Mouse (Mus musculus): ENCODE measurements around the gene Acyp1.
A peak's percentile ranks its signal among the peaks of the same experiment; 100 is the strongest.
"Not testable (repeated sequence)": the region's sequence is repeated elsewhere in the genome, so short reads cannot be mapped to it uniquely, and the experiment has no call there.

Acyp1 gene

DNA sequence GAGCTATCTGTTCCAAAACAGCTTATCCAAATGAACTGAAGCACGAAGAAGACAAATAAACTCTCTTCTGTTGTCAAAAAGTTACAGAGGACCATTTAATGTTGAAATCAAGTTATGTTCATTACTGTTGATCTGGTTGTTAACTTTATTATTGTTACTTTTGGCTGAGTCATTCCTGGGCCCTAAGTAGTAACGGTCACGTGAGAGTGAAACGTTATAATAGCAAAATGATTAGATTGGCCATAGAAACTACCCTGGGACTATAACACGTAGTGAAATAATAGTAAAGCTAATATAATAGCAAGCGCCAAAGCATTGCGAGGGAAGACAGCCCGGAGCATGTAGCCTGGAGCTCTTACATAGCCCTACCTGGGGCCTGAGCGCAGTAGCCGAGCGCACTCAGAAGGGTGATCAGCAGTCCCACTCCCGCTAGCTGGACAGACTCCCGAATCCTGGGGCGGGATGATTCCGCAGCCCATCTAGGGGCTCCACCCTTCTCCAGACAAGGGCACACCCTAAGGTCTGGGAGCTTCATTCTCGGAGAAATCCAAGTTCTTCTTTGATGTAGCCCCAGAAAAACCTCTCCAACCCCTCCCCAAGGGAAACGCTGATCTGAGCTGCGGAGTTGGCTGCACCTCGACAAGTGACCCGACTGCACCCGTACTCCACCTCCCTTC, at the start of gene Acyp1:
TSS of gene Acyp1 (minus strand) at position 630 of the 677 bp plus-strand sequence.
- no peak for DNase-seq

DNA sequence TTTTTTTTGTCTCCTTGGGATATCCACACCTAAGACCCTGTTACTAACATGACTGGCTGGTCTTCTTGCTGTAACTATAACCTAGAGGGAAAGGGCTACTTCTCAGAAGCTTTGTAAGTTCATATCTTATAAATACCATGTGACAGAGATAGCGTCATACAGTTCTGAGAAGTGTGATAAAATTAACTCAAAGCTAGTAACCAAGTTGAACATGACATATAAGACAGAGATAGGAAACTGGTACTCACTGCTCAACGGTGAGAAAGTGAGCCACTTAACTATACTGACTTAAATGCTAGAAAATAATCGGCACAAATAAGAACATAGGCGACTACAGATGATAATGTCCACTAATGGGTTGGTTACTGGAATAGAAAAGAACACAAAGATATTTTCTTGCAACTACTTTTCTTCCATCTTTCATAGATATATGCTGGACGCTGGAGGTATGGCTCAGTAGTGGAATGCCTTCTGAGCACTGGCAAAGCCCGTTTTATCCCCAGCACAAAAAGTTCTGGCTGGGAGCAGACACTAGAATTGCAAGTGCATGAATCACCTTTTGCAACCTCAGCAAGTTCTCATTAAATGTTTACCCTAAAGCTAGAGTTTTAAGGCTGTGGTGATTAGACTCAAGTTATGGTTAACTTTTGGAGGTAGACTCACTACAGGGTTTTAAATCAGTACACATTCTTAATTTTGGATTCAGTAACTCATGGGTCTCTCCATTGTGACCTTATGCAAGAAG, 49.5 kb upstream of the Acyp1 start:
- DNase-seq = no peak

DNA sequence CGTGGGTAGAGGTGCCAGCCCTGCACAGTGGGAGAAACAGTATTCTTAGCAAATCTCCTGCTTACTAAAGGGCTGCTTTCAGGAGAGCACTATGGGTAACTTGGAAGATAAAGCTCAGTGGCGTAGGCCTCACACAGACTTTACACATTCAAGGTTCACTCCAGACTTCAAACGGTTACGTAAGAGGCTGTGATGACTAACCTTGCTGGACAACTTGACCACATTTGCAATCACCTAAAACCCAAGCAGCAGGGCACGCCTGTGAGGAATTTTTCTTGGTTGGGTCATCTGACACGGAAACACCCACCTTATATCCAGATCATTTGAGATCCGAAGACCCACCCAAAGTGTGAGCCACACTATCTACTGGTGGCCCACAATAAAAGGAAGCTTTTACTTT, 41.9 kb upstream of the Acyp1 start:
- DNase-seq = no peak

DNA sequence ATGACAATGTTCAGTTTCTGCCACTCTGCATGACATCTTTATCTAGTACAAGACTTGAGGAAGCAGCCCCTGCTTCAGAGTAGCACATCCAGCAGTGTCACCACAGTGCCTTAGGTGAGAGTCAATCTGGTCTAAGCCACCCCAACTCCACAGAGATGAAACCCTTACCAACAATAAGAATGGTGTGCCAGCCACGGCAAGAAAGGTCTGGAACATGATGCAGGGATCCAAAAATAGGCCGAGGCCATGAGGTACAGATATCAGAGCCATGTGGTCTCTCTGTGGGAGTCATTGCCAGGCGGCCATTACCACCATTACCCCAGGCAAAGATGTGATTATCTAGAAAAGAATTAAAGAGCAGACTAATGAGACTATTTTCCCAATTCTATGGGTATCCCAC, 20.4 kb upstream of the Acyp1 start:
- no peak for DNase-seq

DNA sequence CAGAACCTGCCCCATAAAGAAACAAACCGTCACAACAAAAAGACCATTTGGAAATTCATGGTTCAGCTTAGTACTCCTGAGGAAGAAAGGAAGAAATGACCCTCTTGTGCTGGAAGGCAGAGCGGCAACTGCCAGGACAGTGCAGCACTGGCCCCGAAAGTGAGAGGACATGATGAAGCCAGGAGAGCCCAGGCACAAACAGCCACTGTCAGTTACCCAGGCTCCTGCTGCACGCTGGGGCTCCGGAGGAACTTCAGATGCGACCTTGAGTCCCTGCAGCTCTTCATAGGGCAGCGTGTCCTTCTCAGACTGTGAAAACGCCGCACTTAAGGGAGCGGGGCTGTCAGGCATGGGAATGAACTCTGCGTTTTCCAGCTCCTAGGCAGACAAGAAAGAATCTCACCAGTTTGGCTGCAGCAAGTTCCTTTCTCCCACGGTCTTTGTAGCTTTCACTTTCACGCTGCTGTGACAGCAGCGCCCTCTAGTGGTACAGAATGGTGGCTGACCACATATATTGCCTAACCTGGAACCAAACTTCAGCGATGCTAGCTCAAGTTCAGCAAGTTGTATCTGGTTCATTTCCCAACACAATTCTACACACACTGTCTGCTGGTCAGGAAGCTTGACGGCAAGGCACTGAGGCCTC, 17.1 kb upstream of the Acyp1 start:
- DNase-seq = peak; percentile 88

DNA sequence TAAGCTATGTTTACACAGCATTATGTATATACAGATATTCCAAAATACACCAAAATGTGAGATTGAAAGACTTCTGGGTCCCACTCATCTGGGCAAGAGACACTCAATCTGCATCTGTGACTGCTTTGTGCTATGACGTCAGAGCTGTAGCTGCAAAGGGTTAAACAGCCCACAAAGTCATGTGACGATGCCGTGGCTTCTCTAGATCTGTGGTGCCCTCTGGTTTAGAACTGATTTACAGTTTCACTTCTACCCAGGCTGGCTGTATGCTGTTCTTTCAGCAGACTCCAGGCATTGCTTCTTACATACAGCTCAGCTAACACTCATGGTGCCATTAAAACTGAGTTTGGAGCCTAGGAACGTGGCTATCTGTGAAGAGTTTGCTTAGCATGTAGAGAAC, 16.5 kb upstream of the Acyp1 start:
- no peak for DNase-seq

DNA sequence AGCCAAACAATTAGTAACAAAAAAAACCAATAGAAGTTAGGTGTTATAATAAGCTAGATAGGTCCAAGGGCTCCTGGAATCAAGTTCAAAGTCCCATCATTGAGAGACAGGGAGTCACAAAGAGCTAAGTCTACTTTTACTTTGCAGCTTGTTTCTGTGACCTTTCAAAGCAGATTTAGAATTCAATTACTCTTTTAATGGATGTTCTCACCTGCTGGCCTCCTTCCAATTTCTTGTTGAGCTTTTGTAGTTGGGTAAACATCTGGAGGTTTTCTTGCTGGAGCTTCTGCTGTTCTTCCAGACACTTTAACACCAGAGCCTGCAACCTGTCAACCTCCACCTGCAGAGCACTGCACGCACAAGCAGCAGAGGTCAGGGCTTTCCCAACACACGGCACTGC, 15.0 kb upstream of the Acyp1 start:
- DNase-seq = no peak

DNA sequence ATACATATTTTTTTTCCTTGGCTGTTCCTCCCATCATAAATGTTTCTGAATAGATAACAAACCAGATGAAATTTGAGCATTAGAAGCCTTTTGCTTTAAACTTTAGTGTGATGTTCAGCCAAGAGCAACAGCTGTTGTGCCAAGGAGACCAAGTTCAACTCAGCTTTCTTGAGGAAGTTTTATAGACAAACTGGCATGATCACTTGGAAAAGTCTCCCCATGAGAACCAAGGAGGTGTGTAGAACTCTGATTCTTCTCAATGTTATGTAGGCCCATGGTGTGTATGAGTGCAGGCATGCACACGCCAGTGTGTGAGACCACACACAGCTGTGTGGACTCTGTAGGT, 10.6 kb upstream of the Acyp1 start:
- no peak for DNase-seq

DNA sequence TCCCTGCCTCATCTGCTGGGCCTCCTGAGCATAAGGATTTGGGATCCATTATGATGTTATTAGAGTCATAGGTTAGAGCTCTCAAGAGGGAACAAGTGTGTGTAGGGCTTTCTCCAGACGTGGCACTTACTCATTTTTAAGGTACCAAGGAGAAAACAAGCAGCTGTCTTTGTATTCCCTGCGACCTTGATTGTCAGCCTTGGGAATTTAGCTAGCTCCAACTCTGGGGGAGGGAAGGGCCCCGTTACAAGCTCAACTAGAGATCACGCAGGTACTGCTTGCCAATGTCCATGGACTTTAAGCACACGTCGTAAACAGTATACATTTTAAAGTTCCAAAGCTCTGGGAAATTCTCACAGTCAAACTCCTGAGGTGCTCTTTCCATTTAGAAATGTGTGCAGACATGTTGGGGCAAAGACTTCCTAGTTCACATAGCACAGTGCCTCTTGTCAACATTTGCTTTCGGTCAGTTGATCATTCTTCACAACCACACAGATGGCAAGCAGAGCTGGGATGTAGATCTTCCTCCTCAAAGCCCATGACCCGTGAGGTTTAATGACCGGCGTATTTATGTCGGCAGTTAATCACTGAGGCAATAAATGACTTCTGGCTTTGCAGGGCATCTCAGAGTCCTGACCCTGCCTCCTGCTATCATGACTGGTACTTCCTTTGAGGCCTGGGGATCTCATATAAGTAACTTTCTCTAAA, 10.0 kb upstream of the Acyp1 start:
- no peak for DNase-seq

DNA sequence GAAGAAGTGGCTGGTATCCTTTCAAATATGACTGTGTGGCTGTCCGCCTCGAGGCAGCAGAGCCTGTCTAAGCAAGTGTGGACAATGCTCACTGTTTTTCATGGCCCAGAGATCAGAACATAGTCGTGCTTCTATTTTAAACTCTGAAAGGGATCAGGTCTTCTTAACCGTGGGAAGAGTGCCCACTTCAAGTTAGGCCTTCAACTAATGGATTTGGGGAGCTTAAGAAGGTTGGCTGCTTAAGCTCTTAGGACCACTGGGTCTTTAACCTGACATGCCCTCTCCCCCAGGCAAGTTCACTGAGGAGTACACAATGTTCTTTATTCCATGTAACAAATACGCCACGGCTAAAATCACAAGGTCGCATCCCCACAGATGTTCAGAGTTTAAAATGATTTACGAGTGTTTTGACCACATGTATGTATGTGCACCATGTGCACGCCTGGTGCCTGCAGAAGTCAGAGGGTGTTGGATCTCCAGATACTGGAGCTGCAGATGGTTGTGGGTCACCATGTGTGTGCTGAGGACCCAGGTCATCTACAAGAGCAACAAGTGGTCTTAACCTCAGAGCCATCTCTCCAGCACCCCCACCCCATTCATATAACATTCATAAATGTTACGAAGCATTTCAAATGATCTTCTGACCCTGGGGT, 9.2 kb upstream of the Acyp1 start:
- no peak for DNase-seq

DNA sequence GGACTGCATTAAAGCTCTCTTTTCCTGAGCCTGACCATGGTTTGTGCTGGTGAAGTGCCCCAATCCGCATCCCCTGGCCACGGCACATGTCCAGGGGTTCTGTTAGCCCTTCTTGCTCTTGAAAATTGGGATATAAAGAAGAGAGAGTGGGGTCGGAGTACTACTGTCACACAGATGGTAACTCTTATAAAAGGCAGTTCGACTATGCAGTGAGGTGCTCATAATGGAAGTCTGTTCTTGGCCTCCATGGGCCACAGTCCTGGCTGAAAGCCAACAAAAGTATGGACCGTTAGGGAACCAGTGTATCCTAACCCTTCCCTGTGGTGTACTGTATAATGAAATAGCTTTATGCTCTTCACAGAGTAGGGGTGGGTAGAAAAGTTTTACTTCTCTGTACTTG, 8.7 kb upstream of the Acyp1 start:
- no peak for DNase-seq

DNA sequence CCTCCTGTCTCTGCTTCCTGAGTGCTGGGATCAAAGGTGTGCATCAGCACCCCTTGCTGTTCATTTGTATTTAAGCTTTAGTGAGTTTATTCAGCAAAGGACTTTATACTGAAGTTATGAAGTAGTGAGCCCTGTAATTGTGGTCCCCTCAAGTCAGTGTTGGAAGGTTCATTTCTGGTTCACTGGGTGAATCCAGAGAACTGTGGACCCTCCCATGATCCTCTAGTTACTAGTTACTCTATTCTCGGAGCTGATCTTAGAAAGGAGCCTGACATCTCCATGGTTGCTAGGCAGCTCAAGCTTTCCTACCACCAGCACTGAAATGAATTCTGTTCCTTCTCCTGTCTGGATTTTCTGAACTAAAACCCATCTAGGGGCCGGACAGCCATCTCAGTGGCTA, 7.3 kb upstream of the Acyp1 start:
- DNase-seq = no peak

DNA sequence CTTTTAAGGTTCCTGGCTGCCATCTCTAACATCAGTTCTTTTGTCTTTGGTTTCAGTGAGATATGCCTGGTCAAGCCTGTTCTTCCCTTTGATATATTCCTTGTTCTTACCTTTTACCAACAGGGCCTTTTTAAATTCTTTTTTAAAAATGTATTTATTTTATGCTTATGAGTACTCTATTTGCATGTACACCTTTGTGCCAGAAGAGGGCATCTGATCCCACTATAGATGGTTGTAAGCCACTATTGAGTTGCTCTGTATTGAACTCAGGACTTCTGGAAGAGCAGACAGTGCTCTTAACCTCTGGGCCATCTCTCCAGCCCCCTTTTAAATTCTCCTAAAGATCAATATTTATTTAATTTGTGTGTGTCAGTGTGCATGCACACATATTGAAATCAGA, 4.7 kb upstream of the Acyp1 start:
- no peak for DNase-seq

DNA sequence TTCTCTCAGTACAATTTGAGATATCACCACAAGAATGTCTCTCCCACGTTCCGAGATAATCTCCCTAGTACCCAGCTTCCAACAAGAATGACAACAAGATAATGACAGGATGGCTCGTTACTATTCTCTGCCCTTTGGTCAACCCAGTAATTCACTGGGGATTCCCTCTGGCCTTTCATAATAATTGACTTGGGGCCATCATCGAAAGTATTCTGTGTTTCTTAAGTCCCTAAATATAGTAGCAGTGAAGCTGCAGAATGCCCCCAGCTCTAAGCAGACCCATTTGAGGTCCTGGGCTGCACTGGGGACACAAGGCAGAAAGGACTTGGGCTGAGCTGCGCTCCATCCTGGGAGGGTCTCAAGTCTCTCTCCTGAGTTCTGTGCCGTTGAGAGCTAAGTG, 4.0 kb upstream of the Acyp1 start:
- no peak for DNase-seq

DNA sequence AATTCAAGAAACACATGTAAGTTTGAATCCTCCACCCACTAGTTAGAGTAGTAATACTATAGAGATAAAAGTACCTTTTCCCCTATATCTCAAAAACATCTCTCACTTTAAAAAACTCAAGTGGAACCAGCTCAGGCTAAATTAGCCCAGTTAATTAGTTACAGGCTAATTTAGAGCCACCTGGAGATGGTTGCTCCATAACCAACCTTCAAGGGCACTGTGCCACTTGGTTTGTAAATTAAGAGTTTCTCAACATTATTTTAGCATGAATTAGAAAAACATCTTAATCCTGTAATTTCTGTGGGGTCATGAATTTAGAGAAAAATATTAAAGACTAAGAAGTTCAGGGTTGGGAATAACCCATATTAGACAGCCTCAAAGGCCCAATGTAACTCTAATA, 3.3 kb upstream of the Acyp1 start:
- no peak for DNase-seq

DNA sequence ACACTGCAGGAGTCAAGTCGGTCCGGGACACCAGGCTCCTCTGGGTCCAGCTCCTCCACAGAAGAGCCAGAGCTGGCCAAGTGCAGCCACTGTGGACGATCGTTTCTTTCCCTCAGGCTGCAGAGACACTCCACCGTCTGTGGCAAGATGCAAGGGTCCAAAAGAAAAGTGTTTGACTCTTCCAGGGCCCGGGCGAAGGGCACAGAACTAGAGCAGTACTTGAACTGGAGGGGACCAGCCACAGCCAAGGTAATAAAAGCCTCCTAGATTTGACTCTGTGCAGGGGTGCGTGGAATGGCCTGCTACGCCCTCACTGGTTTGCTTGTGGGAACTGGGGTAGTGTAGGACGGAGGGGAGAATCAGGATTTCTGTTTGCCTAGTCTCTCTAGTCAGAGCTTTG, 2.4 kb upstream of the Acyp1 start:
- DNase-seq = no peak

DNA sequence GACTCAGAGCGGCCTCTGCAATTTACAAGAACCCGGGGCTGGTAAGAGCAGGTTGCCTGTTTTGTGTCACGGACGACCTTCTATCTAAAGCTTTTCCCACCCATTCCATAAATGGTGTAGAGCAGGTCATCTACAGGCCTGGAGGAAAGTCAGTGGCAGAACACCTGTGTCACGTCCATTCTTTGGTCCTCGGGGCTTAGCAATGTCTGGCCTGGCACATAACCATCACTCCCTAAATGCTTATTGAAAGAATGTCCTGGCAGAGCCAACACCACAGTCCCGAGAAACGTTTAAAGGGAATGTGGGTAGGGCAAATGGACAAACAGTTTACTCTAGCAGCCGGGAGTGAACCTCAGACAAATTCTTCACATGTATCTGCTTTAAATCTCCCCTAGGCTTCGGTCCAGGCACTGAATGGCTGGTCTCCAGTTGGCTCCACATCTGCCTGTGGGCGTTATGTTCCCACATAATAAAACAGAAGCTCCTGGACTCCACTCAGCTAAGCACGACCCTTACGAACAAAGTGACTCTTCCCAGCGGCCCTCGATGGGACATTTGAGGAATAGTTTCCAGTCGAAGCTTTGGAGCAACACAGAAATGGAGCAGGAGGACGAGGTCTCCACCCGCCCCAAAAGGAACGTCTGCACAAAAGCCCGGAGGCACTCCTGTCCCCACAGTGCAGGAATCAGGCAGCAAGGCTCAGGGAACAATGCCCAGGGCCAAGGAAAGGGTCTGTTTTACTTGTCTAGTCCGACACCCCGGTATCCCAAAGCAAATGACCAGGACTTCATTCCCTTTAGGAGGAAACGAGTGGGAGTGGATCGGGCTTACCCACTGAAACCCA, 1.1 kb upstream of the Acyp1 start:
- no peak for DNase-seq

DNA sequence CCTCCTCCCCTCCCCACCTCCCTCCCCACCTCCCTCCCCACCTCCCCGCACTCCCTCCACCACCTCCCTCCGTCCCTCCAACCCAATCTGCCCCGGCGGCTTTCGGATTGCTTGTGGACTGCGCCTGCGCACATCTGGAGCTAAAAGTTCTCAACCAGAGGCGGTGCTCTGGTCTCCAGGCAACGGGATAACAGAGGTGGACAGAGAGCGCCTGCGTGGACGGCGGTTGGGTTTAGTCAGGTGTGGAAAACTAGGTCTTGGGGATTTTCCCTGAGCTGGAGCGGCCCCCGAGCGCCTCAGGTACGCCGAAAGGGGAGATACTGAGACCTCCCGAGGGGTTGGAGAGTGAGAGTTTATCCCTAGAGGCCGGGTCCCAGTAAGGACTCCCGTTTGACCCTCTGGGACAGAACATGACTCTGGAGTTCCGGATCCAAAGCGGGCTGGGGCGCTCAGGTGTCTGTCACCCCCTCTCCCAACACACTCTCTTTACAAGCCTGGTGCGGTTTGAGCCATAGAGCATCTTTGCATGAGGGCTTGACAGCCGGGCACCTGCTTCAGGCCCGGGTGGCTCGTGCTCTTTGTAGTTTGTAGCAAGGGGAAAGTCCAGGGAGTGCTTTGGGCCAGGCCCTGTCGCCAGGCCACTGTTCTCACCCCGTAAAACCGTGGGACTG, 383 bp upstream of the Acyp1 start, which contains the start of gene Zc2hc1c:
TSS of gene Zc2hc1c (plus strand) at position 106 of the 671 bp plus-strand sequence.
- DNase-seq = peak; percentile 89

DNA sequence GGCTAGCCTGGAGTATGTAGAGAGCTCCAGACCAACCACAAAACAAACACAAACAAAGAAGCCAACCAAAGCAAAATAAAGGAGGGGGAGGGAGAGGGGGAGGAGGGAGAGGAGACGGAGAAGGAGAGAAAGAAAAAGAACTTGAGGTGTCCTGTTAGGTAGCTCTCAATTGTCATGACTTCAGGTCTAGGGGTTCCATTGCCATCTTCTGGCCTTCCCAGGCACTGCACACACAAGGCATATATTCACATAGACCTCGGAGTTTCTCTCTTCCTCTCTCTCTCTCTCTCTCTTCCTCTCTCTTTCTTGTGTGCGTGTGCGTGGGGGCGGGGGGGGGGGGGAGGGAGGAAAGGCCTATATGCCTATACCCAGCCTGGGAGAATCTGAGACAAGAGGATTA, 1.3 kb downstream of the Acyp1 start:
- DNase-seq = no peak

DNA sequence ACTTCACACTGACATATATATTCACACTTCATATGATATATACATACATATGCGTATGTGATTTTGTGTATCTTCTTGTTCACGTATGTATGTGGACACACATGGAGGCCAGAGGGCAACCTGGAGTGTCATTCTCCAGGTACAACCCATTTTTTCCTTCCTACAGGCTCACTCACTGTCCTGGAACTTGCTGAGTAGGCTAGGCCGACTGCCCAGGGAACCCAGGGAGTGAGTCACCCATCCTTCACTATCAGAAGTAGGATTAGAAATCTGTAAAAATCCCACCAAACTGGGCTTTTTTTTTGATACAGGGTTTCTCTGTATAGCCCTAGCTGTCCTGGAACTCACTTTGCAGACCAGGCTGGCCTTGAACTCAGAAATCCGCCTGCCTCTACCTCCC, 3.2 kb downstream of the Acyp1 start:
- DNase-seq = no peak

DNA sequence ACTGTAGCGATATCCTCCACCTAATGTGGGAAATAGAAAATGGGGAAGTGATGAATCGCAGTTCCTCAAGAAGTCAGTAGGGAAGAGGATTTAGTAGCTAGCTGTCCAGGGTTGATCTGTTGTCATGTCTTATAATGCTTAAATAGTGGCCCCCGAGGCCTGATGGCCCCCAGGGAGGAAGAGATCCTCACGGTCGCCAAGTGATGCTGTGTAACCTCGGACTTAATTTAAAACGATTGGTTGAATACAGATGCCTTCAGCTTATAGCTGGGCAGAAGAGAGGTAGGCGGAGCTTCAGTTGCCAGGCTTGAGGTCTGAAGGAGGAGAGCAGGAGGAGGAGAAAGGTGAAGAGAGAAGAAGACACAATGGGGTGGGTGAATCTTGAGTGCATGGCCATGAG, 3.9 kb downstream of the Acyp1 start:
- no peak for DNase-seq

DNA sequence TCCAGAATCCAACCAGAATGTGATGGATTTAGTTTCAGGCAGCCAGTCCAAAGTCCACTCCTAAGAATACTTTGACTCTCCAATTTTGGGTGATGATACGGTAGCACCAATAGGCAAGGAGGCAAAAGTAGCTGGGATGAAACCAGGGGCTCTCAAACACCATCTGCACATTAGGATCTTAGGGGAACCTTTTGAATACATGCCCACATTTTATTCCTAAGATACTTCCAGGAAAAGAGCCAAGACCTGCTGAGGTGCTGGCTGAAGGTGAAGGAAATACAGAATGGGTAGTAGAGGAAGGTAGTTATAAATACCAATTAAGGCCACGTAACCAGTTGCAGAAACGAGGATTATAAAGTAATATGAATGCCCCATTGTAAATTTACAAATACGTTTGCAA, 6.5 kb downstream of the Acyp1 start:
- not testable (repeated sequence) for DNase-seq

Measured in right cerebral cortex, adult 18-20 months (tissue).